ENCODE assay signal across 7 mouse cellular contexts in genomic region chr5:66679222-66679621, GRCm38 (mm10). TPM values are rescaled to one million over a fixed set of nuclear protein-coding genes. Genes with fewer than 3 reads are reported as not detected.
DNase-seq lines count a peak whose midpoint lies in the region; ATAC-seq lines count a peak whose summit lies in the region.

No protein-coding gene starts in this region.

- ATAC-seq in erythroid progenitor cell, adult 5-6 weeks (replicated peaks; ENCODE audit: low FRiP score, poor library complexity, severe bottlenecking), result no peak

- DNase-seq in ovary, postnatal 36 days (ENCODE audit: low spot score), result peak; percentile 50
- no peak for DNase-seq in ovary, postnatal 14 days (ENCODE audit: low spot score)
- peak; percentile 38 for DNase-seq in fibroblast of lung, adult 2 months (ENCODE audit: low read depth)
- peak; percentile 70 to 81 for DNase-seq in left cerebral cortex, adult 18-20 months (ENCODE audit: low spot score in 2 of 2)
- DNase-seq in telencephalon, adult 2 months (ENCODE audit: low read depth, low spot score), result peak; percentile 68
- no peak for DNase-seq in thymus, postnatal 0 days (ENCODE audit: low spot score)

RNA-seq across cellular contexts. Expression of gene Uchl1, which starts 3.3 kb away (rescaled TPM):
- total RNA-seq in left cerebral cortex, adult 18-20 months (2021), result 100 to 1,000 TPM; 871 to 967 TPM
- total RNA-seq in erythroid progenitor cell, adult 5-6 weeks (2015; ENCODE audit: low replicate concordance), result 7.2 TPM in 1 of 2 replicates, not detected in the other
- 0.39 TPM in 1 of 2 replicates, not detected in the other for total RNA-seq in erythroid progenitor cell, adult 5-6 weeks (2017; ENCODE audit: low replicate concordance)
- 3.8 and 4.3 TPM in 2 replicates for polyA plus RNA-seq in thymus, postnatal 0 days (2015; fragmentation: Nextera tagmentation; extraction: Ambion mirVana)

Comparison
In these comparisons a context has a peak if more than half of its experiments do, and no peak if none do; other contexts are left out.
1. DNase-seq: peak in ovary, postnatal 36 days (single experiment), fibroblast of lung, adult 2 months (single experiment), left cerebral cortex, adult 18-20 months (2 of 2) and telencephalon, adult 2 months (single experiment); none in ovary, postnatal 14 days (single experiment) and thymus, postnatal 0 days (single experiment).
2. RNA of gene Uchl1, which starts 3.3 kb away (total RNA-seq): 871 to 967 TPM in left cerebral cortex, adult 18-20 months; 0.39 to 7.2 TPM in erythroid progenitor cell, adult 5-6 weeks; every median in the first group is over 100 times any median in the second.